Mouse (Mus musculus): Measurements from ENCODE around the gene Myh14. TPM values are rescaled to one million over a fixed set of nuclear protein-coding genes. Genes with fewer than 3 reads are reported as not detected.

The Myh14 gene
- total and polyA plus RNA-seq, 2 experiments from 2014 or later: 1.4 to 2.9 TPM

DNA sequence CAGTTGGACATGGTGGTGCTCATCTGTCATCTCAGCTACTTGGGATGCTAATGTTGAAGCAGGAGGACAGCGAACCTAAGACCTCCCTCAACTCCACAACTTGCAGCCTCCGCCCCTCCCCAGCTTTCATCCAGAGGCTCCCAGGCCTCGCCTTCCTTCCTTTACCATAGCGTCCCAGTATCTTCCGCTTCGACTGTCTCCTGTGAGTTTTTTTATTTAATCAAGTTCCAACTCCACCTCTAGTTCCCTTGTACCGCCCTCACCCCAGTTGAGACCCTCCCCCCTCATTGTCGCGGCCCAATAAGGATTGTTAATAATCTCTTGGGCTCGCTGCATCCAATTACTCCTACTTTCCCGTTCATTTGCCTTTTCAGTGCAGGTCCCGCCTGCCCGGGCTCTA lies 80.7 kb downstream of the Myh14 start:
- DNase-seq (ENCODE audit: low spot score): no peak
- Histone ChIP-seq H3K9ac (replicated peaks; ENCODE audit: low read depth, low read length) (no peak overlapping the region), H3K9me3 (replicated peaks; ENCODE audit: control insufficient read depth, low read length) (no peaks in the 10 kb centered on the region), H3K4me3 (ENCODE audit: low read depth, low read length) (no peak overlapping the region), H3K4me2 (ENCODE audit: low read depth, low read length) (0 out of 2 replicates have a peak overlapping the region, but pooled peaks have one; percentile 91), H3K36me3 (replicated peaks; ENCODE audit: control insufficient read depth, insufficient read depth, low read length) (no peaks in the 10 kb centered on the region), H3K27me3 (ENCODE audit: control insufficient read depth, insufficient read depth, low read length) (peaks cover 91% of the 10 kb centered on the region), H3K4me1 (ENCODE audit: control insufficient read depth, insufficient read depth) (peaks cover 12% of the 10 kb centered on the region), H3K27ac (ENCODE audit: low read depth) (no peak overlapping the region)
- WGBS: 6% methylated on average over 13 of the region's 13 CpGs
- TF ChIP-seq CTCF (IDR thresholded peaks at IDR 0.05; ENCODE audit: low read depth) (no peak), EP300 (IDR thresholded peaks at IDR 0.05; ENCODE audit: low read depth) (no peak)
- no peak for ATAC-seq (ENCODE audit: insufficient read depth, low read depth)

DNA sequence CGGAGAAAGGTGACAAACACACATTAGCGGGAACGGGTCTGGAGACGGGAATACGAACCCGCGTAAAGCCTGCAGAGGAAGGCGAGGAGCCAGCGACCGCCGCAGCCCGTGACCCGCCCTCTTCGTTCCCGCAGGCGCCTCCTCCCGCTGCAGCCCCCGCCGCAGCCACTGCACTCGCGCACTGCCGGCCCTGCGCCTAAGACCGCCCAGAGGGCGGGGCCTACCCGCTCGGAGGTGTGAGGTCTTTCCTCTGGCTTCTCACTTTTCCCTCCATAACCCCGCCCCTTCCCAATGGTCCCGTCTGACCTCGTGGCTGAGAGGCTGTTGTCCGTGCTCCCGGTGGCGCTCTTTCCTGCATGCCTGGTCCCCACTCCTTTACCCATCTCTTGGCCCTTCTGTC lies 81.5 kb downstream of the Myh14 start:
- 1% methylated on average over 31 of the region's 33 CpGs for WGBS
- Histone ChIP-seq H3K27me3 (ENCODE audit: control insufficient read depth, insufficient read depth, low read length) (peaks cover 91% of the 10 kb centered on the region), H3K27ac (ENCODE audit: low read depth) (no peak overlapping the region)

DNA sequence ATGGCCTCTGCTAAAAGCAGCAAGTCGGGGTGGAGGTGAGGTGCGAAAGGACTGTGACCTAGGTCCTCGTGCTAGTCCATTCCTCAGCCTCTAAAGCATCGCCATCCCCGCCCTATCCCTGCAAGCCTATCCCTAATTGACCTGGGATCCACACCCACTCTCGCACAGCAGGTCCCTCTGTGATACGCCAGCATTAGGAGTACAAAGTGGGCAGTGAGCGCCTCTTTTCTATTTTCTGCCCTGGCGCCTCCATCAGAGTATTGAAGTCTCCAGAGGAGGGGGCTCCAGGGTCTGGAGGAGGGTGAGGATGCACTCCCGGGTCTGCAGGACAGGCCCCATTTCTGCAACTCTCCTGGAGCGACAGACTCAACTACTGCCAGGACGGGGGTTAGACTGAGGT lies 82.3 kb downstream of the Myh14 start:
- no peak overlapping the region for H3K9ac ChIP-seq (replicated peaks; ENCODE audit: low read depth, low read length)
- H3K4me1 ChIP-seq (ENCODE audit: control insufficient read depth, insufficient read depth): peaks cover 12% of the 10 kb centered on the region
- TF ChIP-seq CTCF (IDR thresholded peaks at IDR 0.05; ENCODE audit: low read depth) (no peak), EP300 (IDR thresholded peaks at IDR 0.05; ENCODE audit: low read depth) (no peak)
- H3K27me3 ChIP-seq (ENCODE audit: control insufficient read depth, insufficient read depth, low read length): peaks cover 84% of the 10 kb centered on the region
- 11% methylated on average over 12 of the region's 12 CpGs for whole genome bisulfite sequencing
- H3K27ac ChIP-seq (ENCODE audit: low read depth): no peak overlapping the region
- H3K9me3 ChIP-seq (replicated peaks; ENCODE audit: control insufficient read depth, low read length): no peaks in the 10 kb centered on the region
- H3K4me3 ChIP-seq (ENCODE audit: low read depth, low read length): no peak overlapping the region
- H3K4me2 ChIP-seq (ENCODE audit: low read depth, low read length): peak overlapping the region; percentile 61; the same call in 1 of the 2 replicates
- ATAC-seq (ENCODE audit: insufficient read depth, low read depth): no peak
- no peak for DNase-seq (ENCODE audit: low spot score)
- no peaks in the 10 kb centered on the region for H3K36me3 ChIP-seq (replicated peaks; ENCODE audit: control insufficient read depth, insufficient read depth, low read length)

More for the DNA sequence above, 81.5 kb downstream of the Myh14 start:
- no peak for ATAC-seq (ENCODE audit: insufficient read depth, low read depth)
- no peak for DNase-seq (ENCODE audit: low spot score)
- Histone ChIP-seq H3K4me1 (ENCODE audit: control insufficient read depth, insufficient read depth) (peaks cover 12% of the 10 kb centered on the region), H3K9me3 (replicated peaks; ENCODE audit: control insufficient read depth, low read length) (no peaks in the 10 kb centered on the region), H3K9ac (replicated peaks; ENCODE audit: low read depth, low read length) (no peak overlapping the region), H3K36me3 (replicated peaks; ENCODE audit: control insufficient read depth, insufficient read depth, low read length) (no peaks in the 10 kb centered on the region), H3K4me2 (ENCODE audit: low read depth, low read length) (peak overlapping the region; percentile 61), H3K4me3 (ENCODE audit: low read depth, low read length) (peak overlapping the region; percentile 42)
- no peak for TF ChIP-seq EP300 (IDR thresholded peaks at IDR 0.05; ENCODE audit: low read depth)
- TF ChIP-seq CTCF (IDR thresholded peaks at IDR 0.05; ENCODE audit: low read depth): no peak

DNA sequence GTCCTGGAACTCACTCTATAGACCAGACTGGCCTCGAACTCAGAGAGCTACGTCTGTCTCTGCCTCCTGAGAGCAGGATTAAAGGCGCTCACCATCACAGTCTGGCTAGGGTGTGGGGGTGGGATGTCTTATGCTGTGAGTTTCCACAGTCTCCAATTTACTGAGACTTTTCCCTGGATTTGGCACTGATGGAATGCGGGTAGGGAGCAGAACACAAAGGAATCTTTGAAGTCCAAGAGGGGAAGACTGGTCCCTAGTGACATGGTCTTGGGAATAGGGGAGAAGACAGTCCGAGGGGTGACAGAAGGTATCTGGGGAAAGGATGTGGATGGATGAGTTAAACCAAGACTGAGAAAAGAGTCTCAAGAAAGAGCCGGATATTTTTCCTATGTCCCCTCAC lies 83.0 kb downstream of the Myh14 start:
- Histone ChIP-seq H3K9me3 (replicated peaks; ENCODE audit: control insufficient read depth, low read length) (no peaks in the 10 kb centered on the region), H3K4me3 (ENCODE audit: low read depth, low read length) (no peak overlapping the region), H3K9ac (replicated peaks; ENCODE audit: low read depth, low read length) (no peak overlapping the region), H3K27ac (ENCODE audit: low read depth) (no peak overlapping the region), H3K4me2 (ENCODE audit: low read depth, low read length) (no peak overlapping the region), H3K27me3 (ENCODE audit: control insufficient read depth, insufficient read depth, low read length) (peaks cover 77% of the 10 kb centered on the region), H3K4me1 (ENCODE audit: control insufficient read depth, insufficient read depth) (peaks cover 12% of the 10 kb centered on the region), H3K36me3 (replicated peaks; ENCODE audit: control insufficient read depth, insufficient read depth, low read length) (no peaks in the 10 kb centered on the region)
- DNase-seq (ENCODE audit: low spot score) (no peak), ATAC-seq (ENCODE audit: insufficient read depth, low read depth) (no peak)
- 34% methylated on average over 6 of the region's 6 CpGs for WGBS
- no peak for TF ChIP-seq EP300 (IDR thresholded peaks at IDR 0.05; ENCODE audit: low read depth)

DNA sequence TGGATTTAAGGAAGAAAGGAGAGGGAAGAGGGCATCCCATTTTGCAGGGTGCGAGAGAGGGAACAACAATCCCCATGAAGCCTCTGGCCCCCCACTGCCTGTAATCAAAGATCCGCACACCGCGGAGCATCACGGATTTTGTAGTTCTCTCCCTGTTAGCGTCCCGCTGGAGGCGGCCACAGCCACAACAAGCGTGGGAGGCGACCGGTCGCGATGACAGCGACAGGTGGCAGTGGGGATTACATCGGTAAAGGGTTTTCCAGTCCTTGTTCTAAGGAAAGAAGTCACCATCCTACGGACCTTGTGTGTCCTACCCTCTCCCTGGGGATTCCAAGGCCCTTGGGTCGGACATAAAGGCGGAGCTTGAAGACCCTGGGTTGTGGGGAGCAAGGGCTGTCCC lies 83.7 kb downstream of the Myh14 start:
- DNase-seq (ENCODE audit: low spot score) (peak; percentile 14), ATAC-seq (ENCODE audit: insufficient read depth, low read depth) (0 out of 2 replicates have a peak, but pooled peaks have one; percentile 13)
- H3K27me3 ChIP-seq (ENCODE audit: control insufficient read depth, insufficient read depth, low read length): peaks cover 70% of the 10 kb centered on the region
- H3K9me3 ChIP-seq (replicated peaks; ENCODE audit: control insufficient read depth, low read length): no peaks in the 10 kb centered on the region
- peak overlapping the region; percentile 20 for H3K4me3 ChIP-seq (ENCODE audit: low read depth, low read length)
- H3K4me1 ChIP-seq (ENCODE audit: control insufficient read depth, insufficient read depth): peaks cover 12% of the 10 kb centered on the region
- H3K27ac ChIP-seq (ENCODE audit: low read depth): no peak overlapping the region
- H3K36me3 ChIP-seq (replicated peaks; ENCODE audit: control insufficient read depth, insufficient read depth, low read length): no peaks in the 10 kb centered on the region
- no peak overlapping the region for H3K9ac ChIP-seq (replicated peaks; ENCODE audit: low read depth, low read length)
- H3K4me2 ChIP-seq (ENCODE audit: low read depth, low read length): peak overlapping the region; percentile 33; the same call in 1 of the 2 replicates
- under 1% methylated on average over 18 of the region's 18 CpGs for WGBS
- no peak for TF ChIP-seq EP300 (IDR thresholded peaks at IDR 0.05; ENCODE audit: low read depth)
- TF ChIP-seq CTCF (IDR thresholded peaks at IDR 0.05; ENCODE audit: low read depth): no peak

DNA sequence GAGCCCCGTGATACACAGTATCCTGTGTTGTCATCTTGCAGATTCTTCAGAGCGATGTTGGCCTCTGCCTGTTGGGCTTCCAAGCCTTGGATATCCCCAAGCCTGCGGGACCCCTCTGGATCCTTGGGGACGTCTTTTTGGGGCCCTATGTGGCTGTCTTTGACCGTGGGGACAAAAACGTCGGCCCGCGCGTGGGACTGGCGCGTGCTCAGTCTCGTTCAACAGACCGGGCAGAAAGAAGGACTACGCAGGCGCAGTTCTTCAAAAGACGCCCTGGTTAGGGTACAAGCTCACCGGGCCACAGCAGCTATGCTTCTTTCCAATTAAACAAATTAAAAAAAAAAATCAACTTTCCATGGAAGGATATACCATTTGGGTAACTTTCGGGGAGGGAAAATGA lies 84.1 kb downstream of the Myh14 start:
- TF ChIP-seq EP300 (IDR thresholded peaks at IDR 0.05; ENCODE audit: low read depth): no peak
- TF ChIP-seq CTCF (IDR thresholded peaks at IDR 0.05; ENCODE audit: low read depth): no peak
- Histone ChIP-seq H3K4me2 (ENCODE audit: low read depth, low read length) (peak overlapping the region; percentile 33; the same call in 1 of the 2 replicates), H3K27me3 (ENCODE audit: control insufficient read depth, insufficient read depth, low read length) (peaks cover 65% of the 10 kb centered on the region), H3K9me3 (replicated peaks; ENCODE audit: control insufficient read depth, low read length) (no peaks in the 10 kb centered on the region), H3K4me3 (ENCODE audit: low read depth, low read length) (peak overlapping the region; percentile 20), H3K27ac (ENCODE audit: low read depth) (no peak overlapping the region), H3K9ac (replicated peaks; ENCODE audit: low read depth, low read length) (no peak overlapping the region), H3K36me3 (replicated peaks; ENCODE audit: control insufficient read depth, insufficient read depth, low read length) (no peaks in the 10 kb centered on the region), H3K4me1 (ENCODE audit: control insufficient read depth, insufficient read depth) (peaks cover 11% of the 10 kb centered on the region)
- ATAC-seq (ENCODE audit: insufficient read depth, low read depth) (no peak), DNase-seq (ENCODE audit: low spot score) (no peak)
- 10% methylated on average over 19 of the region's 19 CpGs for WGBS

All from heart, postnatal 0 days (tissue).